Mouse (Mus musculus) heart, embryonic 16.5 days (tissue): ENCODE results near the gene Nacc1. TPM values are rescaled to one million over a fixed set of nuclear protein-coding genes. Genes with fewer than 3 reads are reported as not detected.
"Not testable (repeated sequence)": the region's sequence is repeated elsewhere in the genome, so short reads cannot be mapped to it uniquely, and the experiment has no call there.

ENCODE experiments used
- ATAC-seq: fragments of 200-750 bp; cut with Nextera tagmentation; replicated peaks from 2 replicates; pipeline ENCODE4 v1.8.0; 2017; ENCODE audit warnings: moderate number of reproducible peaks; ENCODE audit not compliant: insufficient read depth, low FRiP score; ENCODE audit errors: extremely low read depth
- H3K27ac ChIP-seq: fragments of 300-500 bp; sonication (generic); 2 replicates; pipeline ENCODE4 v1.5.1; 2014; ENCODE audit warnings: mild to moderate bottlenecking, low read length, control low read depth, moderate library complexity
- H3K27me3 ChIP-seq: fragments of 300-500 bp; sonication (generic); 2 replicates; pipeline ENCODE4 v1.6.1; 2014; ENCODE audit warnings: low read length, mixed read lengths; ENCODE audit not compliant: control insufficient read depth, insufficient read depth
- H3K36me3 ChIP-seq: fragments of 300-500 bp; sonication (generic); 2 replicates; pipeline ENCODE4 v1.6.1; 2014; ENCODE audit not compliant: control insufficient read depth, insufficient read depth
- H3K4me1 ChIP-seq: fragments of 300-500 bp; sonication (generic); 2 replicates; pipeline ENCODE4 v1.6.1; 2014; ENCODE audit warnings: low read length, mixed read lengths; ENCODE audit not compliant: control insufficient read depth, insufficient read depth
- H3K4me2 ChIP-seq: fragments of 300-500 bp; sonication (generic); 2 replicates; pipeline ENCODE4 v1.6.1; 2014; ENCODE audit warnings: low read depth, mild to moderate bottlenecking, control low read depth, low read length
- H3K4me3 ChIP-seq: fragments of 300-500 bp; sonication (generic); 2 replicates; pipeline ENCODE4 v1.5.1; 2014; ENCODE audit warnings: mild to moderate bottlenecking, control low read depth, low read length
- H3K9ac ChIP-seq: fragments of 300-500 bp; sonication (generic); 2 replicates; pipeline ENCODE4 v1.6.1; 2014; ENCODE audit warnings: low read length, control low read depth
- H3K9me3 ChIP-seq: fragments of 300-500 bp; sonication (generic); replicated peaks from 2 replicates; pipeline ENCODE4 v1.6.1; 2016; ENCODE audit warnings: low read length; ENCODE audit not compliant: control insufficient read depth
- WGBS: fragments of 180-500 bp; shearing (Covaris S2); extraction: QIAGEN DNeasy Blood & Tissue Kit; methylation state at CpG from one replicate; pipeline ENCODE4 v1.1.7; 2014; 5-methylcytosine and 5-hydroxymethylcytosine counted together
- polyA plus RNA-seq: library from polyadenylated mRNA; unstranded; fragments of >200 nt; fragmentation: Nextera tagmentation; extraction: Ambion mirVana; gene quantifications from 2 replicates; pipeline ENCODE4 v1.2.1, GENCODE M21; 2015

The Nacc1 gene
- polyA plus RNA-seq, 1 experiment from 2014 or later = 11.7 TPM

- no peak overlapping the region for H3K4me2 ChIP-seq
- peaks cover 31% of the 10 kb centered on the region for H3K4me1 ChIP-seq
- no peak overlapping the region for H3K9ac ChIP-seq
- H3K36me3 ChIP-seq = no peaks in the 10 kb centered on the region
- no peaks in the 10 kb centered on the region for H3K27me3 ChIP-seq
- ATAC-seq = no peak
- no peak overlapping the region for H3K27ac ChIP-seq
- WGBS = 53% methylated on average over 3 of the region's 3 CpGs
- H3K9me3 ChIP-seq = no peaks in the 10 kb centered on the region
- no peak overlapping the region for H3K4me3 ChIP-seq
Measured at GRCm38 (mm10) chr8:84684537-84684936, 3.1 kb downstream of the Nacc1 start.

- Histone ChIP-seq H3K4me3 (no peak overlapping the region), H3K27me3 (no peaks in the 10 kb centered on the region), H3K4me1 (peaks cover 25% of the 10 kb centered on the region), H3K9me3 (no peaks in the 10 kb centered on the region), H3K4me2 (no peak overlapping the region), H3K36me3 (no peaks in the 10 kb centered on the region; the same call in 1 of the 2 replicates), H3K9ac (no peak overlapping the region), H3K27ac (no peak overlapping the region)
- no peak for ATAC-seq
- 70% methylated on average over 2 of the region's 2 CpGs for WGBS
Measured at GRCm38 (mm10) chr8:84682257-84682656, 5.4 kb downstream of the Nacc1 start.

- peaks cover 21% of the 10 kb centered on the region for H3K4me1 ChIP-seq
- peaks cover 4% of the 10 kb centered on the region for H3K36me3 ChIP-seq
- no peaks in the 10 kb centered on the region for H3K27me3 ChIP-seq
- H3K27ac ChIP-seq = no peak overlapping the region
- no peak overlapping the region for H3K4me2 ChIP-seq
- no peak overlapping the region for H3K9ac ChIP-seq
- 57% methylated on average over 2 of the region's 2 CpGs for WGBS
- no peak for ATAC-seq
- H3K4me3 ChIP-seq = no peak overlapping the region
- H3K9me3 ChIP-seq = no peaks in the 10 kb centered on the region
Measured at GRCm38 (mm10) chr8:84681476-84681875, 6.2 kb downstream of the Nacc1 start.

DNA sequence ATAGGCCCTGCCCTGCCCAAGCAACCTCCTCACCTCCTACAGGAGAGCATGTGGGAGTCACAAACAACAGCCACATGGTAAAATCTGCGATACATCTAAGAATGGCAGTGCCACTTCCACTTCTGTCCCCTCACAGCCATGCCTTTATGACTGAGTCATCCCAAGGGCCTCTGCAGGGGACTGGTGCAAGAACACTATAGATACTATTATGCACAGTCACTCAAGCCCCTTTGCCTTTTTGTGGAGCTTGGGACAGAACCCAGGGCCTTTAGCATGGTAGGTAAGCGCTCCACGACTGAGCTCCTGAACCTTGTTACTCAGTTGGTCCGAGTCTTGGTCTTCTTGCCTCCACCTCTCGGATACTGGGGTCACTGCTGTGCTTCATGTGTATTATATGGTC lies 10.4 kb downstream of the Nacc1 start:
- H3K27me3 ChIP-seq = no peaks in the 10 kb centered on the region
- H3K36me3 ChIP-seq = peaks cover 25% of the 10 kb centered on the region
- no peaks in the 10 kb centered on the region for H3K9me3 ChIP-seq
- no peak overlapping the region for H3K9ac ChIP-seq
- H3K4me1 ChIP-seq = peaks cover 6% of the 10 kb centered on the region
- no peak overlapping the region for H3K27ac ChIP-seq
- no peak overlapping the region for H3K4me2 ChIP-seq
- no peak for ATAC-seq
- 82% methylated on average over 5 of the region's 5 CpGs for WGBS
- H3K4me3 ChIP-seq = no peak overlapping the region

DNA sequence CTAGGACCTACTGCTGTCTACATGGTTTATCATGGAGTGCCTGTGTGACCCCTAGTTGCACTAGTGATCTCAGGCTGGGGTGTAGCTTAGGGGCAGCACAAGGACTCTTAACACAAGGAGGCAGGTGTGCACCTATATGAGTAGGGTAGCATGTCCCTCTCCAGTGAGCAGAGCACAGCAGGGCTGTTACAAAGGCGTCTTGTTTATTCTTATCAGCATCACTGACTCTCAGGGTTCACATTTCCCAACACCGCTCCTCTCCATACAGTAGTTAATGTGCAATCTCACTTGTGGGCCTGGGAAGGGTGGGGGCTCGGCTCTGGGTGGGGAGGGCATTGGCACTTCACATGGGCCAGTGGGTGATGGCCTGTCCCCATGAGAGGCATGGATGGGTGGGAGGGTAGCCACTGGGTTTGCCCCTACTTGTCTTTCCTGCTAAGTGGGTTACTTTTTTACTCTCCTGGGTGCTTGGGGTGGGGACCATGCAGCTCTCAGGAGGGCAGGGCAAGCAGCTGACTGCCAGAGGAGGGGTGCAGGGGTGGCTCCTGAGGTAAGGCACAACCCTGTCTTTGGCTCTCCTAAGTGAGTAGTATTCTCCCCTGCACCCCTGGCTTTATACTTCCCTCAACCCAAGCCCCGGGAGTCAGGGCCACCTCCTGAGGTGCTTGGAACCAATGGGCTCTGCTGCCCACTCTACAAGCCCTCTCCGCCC lies 17.2 kb downstream of the Nacc1 start:
- H3K27ac ChIP-seq, ATAC-seq, H3K4me1 ChIP-seq, H3K9ac ChIP-seq, H3K27me3 ChIP-seq, H3K4me3 ChIP-seq, H3K9me3 ChIP-seq, H3K4me2 ChIP-seq: not testable (repeated sequence)
- WGBS = 82% methylated on average over 5 of the region's 5 CpGs
- H3K36me3 ChIP-seq = peaks cover 16% of the 10 kb centered on the region

DNA sequence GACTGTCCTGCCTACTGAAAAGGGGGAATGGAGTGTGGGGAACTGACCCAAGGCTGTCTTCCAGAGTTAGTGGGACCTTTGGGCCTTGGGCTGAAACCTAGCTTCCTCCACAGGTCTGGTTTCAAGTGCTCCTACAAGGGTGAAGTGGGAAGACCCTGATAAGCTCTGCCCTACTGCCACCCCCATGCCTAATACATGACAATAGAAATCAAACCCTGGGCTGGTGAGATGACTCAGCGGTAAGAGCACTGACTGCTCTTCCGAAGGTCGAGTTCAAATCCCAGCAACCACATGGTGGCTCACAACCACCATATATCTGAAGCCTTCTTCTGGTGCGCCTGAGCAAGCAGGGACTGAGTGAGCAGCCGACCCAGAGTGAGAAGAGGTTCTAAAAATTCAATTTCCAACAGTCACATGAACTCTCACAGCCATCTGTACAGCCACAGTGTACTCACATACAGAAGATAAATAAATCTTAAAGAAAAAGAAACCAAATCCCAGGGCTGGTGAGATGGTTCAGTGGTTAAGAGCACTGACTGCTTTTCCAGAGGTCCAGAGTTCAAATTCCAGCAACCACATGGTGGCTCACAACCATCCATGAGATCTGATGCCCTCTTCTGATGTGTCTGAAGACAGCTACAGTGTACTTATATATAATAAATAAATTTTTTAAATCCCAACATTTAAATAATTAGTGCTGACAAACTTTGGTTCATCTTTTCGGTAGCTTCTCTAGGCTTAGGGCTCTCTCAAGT lies 18.8 kb downstream of the Nacc1 start:
- Histone ChIP-seq H3K27me3 (no peaks in the 10 kb centered on the region), H3K4me3 (no peak overlapping the region), H3K27ac (no peak overlapping the region), H3K9ac (no peak overlapping the region), H3K4me1 (peaks cover 9% of the 10 kb centered on the region), H3K36me3 (peaks cover 8% of the 10 kb centered on the region), H3K9me3 (no peaks in the 10 kb centered on the region), H3K4me2 (no peak overlapping the region)
- WGBS = 74% methylated on average over 6 of the region's 6 CpGs
- no peak for ATAC-seq

DNA sequence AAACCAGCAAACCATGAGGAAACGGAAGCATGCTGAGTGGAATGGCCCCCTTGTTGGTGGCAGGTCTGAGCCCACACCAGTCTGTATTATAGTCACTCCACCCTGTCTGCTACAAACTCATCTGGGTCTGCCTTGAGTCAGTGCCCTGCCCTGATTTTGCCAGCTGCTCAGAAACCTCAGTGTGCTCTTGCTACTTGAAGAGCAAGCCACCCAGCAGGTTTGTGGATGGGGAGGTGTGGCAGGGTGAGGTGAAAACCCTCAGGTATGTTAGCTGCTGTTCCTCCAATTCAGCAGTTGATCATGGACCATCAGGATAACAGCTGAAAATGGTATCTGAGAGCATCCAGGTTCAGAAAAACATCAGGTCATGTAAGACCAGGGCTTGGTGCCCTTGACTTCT lies 19.6 kb downstream of the Nacc1 start:
- Histone ChIP-seq H3K36me3 (peaks cover 8% of the 10 kb centered on the region), H3K9me3 (no peaks in the 10 kb centered on the region), H3K4me2 (no peak overlapping the region), H3K9ac (no peak overlapping the region), H3K27me3 (no peaks in the 10 kb centered on the region), H3K27ac (no peak overlapping the region), H3K4me1 (peaks cover 14% of the 10 kb centered on the region), H3K4me3 (no peak overlapping the region)
- no peak for ATAC-seq
- 41% methylated on average over 1 of the region's 1 CpGs for WGBS

GRCm38 (mm10) chr8:84665385-84665893 lies 22.2 kb downstream of the Nacc1 start:
- H3K27me3 ChIP-seq = no peaks in the 10 kb centered on the region
- peaks cover 5% of the 10 kb centered on the region for H3K36me3 ChIP-seq
- H3K9me3 ChIP-seq = no peaks in the 10 kb centered on the region
- H3K4me2 ChIP-seq = peak overlapping the region; percentile 86
- whole genome bisulfite sequencing = 2% methylated on average over 14 of the region's 14 CpGs
- H3K27ac ChIP-seq = peak overlapping the region; percentile 97
- peak overlapping the region; percentile 84 for H3K9ac ChIP-seq
- 0 out of 2 replicates have a peak, but pooled peaks have one; percentile 1 for ATAC-seq
- peak overlapping the region; percentile 76 for H3K4me3 ChIP-seq
- peaks cover 18% of the 10 kb centered on the region for H3K4me1 ChIP-seq
